Mouse (Mus musculus) retina, postnatal 7 days (tissue): ENCODE results near the gene Pitx2.

ENCODE experiments used
- DNase-seq: peaks from one replicate; pipeline ENCODE4 v3.0.0-alpha.2; 2012; ENCODE audit warnings: low read depth, low spot score

The Pitx2 gene

GRCm38 (mm10) chr3:129256766-129257165 is 57.1 kb downstream of the Pitx2 start:
- no peak for DNase-seq

- no peak for DNase-seq
These were observed 58.8 kb downstream of the Pitx2 start for GRCm38 (mm10) chr3:129258497-129258896.
